Mouse (Mus musculus) spleen, postnatal 4 days (tissue): ENCODE data around the gene Nap1l1.

Experiments used
- DNase-seq, 2 experiments: peaks; one replicate each; pipeline ENCODE4 v3.0.0; 2022; ENCODE audit warnings: low spot score in 2 of 2

Gene Nap1l1

GRCm38 (mm10) chr10:111515071-111516010 lies 42.3 kb downstream of the Nap1l1 start:
- DNase-seq, result no peak

DNA sequence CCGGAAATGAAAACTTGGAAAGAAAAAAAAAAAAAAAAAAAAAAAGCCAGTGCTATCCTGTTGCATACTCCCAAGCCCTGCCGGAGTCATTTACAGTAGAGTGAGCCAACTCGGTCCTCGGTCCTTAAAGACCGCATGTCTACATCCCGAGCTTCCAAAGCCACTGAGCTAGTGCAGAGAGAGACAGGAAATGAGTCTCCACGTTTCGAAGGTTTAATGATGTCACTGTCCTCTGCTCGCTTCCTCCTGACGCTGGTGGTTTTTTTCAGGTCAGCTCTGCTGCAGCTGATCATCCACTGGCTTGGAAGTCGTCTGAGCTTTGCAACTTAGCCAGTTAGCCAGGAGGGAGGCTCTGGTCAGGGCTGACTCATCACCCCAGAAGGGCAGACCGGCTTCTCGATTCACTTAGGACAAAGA lies 43.2 kb downstream of the Nap1l1 start:
- DNase-seq, result no peak

- DNase-seq, result no peak
Measured at GRCm38 (mm10) chr10:111516804-111517436, 43.9 kb downstream of the Nap1l1 start.

DNA sequence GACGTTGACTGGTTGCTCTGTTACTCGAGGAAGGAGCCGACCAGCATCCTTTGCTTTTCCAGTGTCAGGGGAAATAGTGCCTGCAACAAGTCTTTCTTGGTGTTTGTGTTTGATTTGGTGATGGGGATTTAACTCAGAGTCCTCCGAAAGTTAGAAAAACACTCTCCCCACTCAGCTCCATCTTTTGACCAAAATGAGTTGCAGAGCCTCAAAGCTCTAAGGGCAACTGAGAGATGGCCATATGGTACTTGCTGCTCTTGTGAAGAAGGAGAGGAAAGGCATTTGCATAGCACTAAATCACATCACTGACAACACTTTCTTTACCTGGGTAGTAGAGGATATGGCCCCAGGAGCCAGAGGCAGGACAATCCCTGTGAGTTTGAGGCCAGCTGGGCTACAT lies 45.3 kb downstream of the Nap1l1 start:
- DNase-seq, result no peak

DNA sequence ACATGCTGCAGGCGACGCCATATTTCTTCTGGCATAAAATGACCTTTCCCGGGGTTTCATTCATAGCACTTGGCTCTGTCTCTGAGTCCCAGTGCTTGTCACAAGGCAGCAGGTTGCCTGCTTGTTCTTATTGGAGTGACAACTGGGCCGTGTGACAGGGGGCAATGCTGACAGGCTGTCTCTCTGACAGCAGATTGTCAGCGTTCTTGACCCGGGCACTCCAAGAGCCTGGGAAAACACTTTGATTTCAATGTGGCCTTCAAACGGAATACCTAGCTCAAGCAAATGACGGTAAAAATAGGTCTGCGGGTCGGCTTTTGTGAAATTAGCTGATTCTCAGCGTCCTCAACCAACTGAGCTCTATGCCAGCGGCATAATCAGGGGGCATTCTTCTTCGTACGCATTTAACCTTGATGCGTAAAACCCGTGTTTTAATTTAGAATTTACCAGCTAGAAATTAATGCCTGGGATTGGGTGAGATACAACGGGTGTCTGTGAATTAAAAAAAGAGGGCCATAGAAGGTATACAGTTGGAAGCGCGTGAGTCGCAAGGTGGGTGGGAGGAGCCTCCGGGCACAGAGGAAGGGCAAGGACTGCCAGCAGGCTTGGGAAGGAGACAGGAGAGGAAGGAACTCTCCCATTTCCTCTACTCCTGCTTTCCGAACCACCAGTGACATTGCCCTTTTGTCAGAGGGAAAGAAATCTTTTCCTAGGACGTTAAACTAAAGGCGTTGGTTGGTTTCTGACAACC lies 46.8 kb downstream of the Nap1l1 start:
- no peak for DNase-seq

- no peak for DNase-seq
Measured at GRCm38 (mm10) chr10:111520621-111521020, 47.6 kb downstream of the Nap1l1 start.

GRCm38 (mm10) chr10:111521636-111522035 lies 48.6 kb downstream of the Nap1l1 start:
- no peak for DNase-seq

DNA sequence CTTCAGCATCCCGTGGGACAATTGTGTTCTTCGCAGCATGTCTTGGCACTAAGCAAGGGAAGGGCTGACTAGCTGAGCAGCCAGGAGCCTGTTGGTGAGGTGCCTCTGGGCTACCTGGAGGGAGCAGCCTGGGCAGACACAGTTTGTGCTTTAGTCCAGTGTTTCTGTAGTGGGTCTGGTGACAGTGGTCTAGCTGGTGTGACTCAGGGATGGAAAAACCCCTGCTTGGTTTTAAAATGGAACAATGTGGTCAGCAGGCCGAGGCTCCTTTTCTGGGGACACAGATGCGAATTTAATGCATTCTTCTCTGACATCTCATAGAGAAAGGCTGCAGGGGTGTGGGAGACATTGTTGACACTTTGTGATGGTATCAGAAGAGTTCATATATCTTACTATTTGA lies 49.2 kb downstream of the Nap1l1 start:
- DNase-seq, result no peak

DNA sequence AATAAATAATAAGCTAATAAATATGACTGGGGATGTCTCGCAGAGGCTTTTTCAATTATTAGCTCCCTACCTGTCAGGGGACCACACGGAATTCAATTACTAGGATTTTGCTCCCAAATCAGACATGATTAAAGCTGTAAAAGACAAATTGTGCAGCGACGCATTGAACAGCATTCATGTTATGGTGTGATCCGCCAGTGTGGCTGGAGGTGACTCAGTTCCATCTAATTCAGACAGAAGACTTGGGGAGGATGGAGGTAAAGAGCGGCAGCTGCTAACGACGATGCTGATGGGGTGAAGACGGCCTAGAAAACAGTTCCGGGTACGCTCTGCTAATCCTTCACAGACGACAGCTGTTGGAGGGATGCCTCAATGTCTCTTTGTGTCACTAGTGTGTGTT lies 50.9 kb downstream of the Nap1l1 start:
- no peak for DNase-seq

- DNase-seq, result no peak
Measured at GRCm38 (mm10) chr10:111527057-111527456, 54.0 kb downstream of the Nap1l1 start.

- DNase-seq, result no peak
Measured at GRCm38 (mm10) chr10:111527613-111528012, 54.6 kb downstream of the Nap1l1 start.

DNA sequence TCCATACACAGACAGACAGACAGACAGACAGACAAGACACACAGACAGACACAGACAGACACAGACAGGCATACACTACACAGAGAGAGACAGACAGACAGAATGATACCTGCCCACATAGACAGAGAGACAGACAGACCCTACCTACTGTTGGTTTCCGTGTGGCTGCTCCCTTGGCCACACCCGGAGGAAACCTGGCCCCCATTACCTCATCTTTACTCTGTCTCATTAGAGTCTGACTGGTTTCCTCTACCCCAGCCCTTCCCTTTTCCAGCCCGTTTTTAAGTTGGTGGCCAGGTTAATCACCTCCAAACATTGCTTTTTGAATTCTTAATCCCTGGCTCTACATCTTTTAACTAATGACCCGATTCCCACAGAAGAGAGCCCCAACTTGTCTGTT lies 55.3 kb downstream of the Nap1l1 start:
- no peak for DNase-seq

GRCm38 (mm10) chr10:111530398-111530797 lies 57.4 kb downstream of the Nap1l1 start:
- DNase-seq, result no peak

GRCm38 (mm10) chr10:111534691-111535090 lies 61.7 kb downstream of the Nap1l1 start:
- DNase-seq, result no peak

DNA sequence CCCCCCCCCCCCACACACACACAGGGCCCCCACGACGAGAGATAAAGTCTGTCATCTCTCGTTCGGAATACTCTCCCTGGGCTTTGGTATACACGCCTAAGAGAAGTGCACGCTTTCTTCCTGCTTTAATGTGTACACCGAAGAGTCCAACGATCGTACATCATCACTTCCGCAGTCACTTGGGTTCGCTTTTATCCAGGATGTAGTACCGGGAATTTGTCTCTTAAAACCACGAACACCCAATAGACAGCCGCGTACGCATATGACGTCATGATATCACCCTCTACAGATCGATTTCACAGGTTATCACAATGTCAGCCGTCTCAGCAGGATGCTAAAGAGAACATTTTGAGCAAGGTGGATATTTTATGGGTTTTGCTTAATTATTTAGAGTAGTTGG lies 64.4 kb downstream of the Nap1l1 start:
- no peak for DNase-seq

DNA sequence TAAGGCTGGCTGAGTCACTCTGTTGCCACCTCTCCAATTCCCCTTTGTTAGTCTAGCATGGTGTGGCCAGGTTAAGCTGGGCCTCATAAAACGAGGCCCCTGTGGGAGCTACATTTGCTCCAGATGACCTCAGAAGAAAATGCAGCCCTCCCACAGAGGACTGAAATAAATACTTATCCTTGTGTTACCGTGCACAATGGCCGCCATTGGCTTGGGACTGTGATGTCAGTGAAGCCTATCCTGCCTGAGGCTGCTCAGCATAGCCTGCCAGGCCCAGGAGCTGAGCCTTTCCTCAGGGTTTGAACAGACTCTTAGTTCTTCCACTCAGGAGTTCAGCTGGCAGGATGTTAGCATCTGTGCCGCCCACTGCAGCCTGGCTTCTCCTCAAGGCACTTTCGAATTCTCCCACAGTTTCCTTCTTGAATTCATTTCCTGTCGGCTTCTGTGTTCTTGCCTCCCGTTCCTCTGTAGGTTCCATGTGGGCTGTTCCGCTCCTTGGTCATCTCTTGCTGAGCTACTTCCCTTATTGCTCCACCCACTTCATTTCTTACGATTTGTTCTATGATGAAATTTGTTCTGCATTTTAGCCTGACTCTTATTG lies 66.8 kb downstream of the Nap1l1 start:
- no peak for DNase-seq

DNA sequence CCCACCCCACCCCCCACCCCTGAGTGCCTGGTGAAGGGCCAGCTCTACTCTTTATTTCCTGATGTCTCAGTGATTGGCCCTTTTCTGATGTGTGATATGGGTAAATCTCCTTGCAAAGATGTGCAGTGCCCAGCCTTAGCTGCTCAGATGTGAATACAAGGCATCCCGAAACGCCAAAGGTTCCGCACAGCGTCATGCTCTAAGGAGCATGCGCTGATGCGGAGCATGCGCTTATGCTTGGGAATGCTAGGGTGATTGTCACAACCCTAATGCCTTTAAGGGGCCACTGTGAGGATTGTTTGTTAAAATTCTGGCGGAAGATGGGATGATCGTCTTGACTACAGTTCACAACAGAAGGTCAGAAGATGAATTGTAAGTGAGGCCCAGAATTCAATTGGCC lies 67.7 kb downstream of the Nap1l1 start:
- no peak for DNase-seq

- DNase-seq, result no peak
Measured at GRCm38 (mm10) chr10:111543106-111543505, 70.1 kb downstream of the Nap1l1 start.

DNA sequence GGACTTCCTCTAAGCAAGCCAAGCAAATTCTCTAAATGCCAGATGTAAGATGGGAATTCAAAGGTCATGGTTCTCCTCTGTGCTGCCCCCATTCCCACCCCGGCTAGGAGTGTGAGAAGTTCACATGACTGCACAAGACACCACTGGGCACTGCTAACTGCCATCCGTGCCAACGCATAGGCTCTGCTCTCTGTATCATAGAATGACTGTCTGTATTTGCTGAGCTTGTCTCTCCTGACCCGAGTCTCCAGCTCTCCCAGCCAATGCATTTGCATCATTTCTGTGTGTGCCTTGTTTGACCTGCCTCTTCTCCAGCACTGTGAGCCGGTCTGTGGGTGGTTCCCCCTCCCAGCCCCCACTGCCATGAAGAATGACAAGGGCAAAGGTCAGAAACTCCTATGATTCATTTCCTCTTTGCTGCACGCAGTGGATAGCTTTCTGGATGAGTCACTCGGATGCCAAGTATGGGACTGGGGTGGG lies 70.8 kb downstream of the Nap1l1 start:
- DNase-seq, result no peak

- no peak for DNase-seq
Measured at GRCm38 (mm10) chr10:111544311-111544710, 71.3 kb downstream of the Nap1l1 start.

DNA sequence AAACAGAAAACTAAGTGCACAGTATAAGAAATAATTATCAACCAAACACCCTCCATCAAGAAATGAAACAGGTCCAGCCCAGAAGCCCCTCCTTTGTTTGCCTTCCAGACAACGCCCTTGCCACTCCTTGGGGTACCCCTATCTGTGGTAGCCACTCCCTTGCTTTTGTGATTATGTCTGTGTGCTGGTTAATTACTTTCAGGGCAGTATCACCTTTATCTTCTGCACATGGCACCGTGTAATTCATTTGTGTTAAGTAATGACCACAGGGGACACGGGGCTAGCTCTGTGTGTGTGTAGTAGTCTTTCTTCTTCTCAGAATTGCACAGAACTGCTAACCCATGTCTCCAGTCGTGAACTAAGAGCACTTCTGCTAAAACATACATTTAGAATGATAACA lies 72.6 kb downstream of the Nap1l1 start:
- DNase-seq, result no peak
